Mouse (Mus musculus) heart, postnatal 25 days (tissue): ENCODE measurements around the gene Eef2. TPM values are rescaled to one million over a fixed set of nuclear protein-coding genes. Genes with fewer than 3 reads are reported as not detected.
"Not testable (repeated sequence)": the region's sequence is repeated elsewhere in the genome, so short reads cannot be mapped to it uniquely, and the experiment has no call there.

ENCODE experiments used
- DNase-seq: peaks from one replicate; pipeline ENCODE4 v3.0.0; 2022; ENCODE audit warnings: low spot score
- intact Hi-C: fragments of 180-260 bp; cut with DNase I; formaldehyde crosslinking; loops from one replicate; pipeline ENCODE4 v1.15.1; 2025
- total RNA-seq, 2 experiments: library from RNA; stranded (reverse); gene quantifications; 2 replicates each; pipeline ENCODE4 v1.2.3; 2021

Eef2 gene
- total RNA-seq, 2 experiments from 2014 or later: 925 to 1,035 TPM

DNA sequence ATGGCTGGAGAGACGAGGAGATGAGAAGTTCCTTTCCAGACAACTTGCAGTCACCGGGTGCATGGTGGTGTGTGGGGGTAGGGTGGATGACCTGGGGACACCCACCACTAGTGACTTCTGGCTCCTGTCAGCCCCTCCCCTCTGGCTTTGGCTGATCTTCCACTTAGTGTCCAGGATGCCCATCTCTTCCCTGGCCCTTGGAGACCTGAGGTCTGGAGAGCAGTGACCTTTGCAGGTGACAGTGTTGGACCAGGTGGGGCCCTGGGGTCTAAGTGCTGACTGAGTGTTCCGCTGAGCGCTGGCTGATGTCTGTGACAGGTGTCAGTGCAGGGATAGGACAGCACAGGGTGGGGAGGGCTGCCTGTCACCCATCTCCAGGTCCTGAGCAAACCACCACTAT lies 18.9 kb downstream of the Eef2 start:
- no peak for DNase-seq

DNA sequence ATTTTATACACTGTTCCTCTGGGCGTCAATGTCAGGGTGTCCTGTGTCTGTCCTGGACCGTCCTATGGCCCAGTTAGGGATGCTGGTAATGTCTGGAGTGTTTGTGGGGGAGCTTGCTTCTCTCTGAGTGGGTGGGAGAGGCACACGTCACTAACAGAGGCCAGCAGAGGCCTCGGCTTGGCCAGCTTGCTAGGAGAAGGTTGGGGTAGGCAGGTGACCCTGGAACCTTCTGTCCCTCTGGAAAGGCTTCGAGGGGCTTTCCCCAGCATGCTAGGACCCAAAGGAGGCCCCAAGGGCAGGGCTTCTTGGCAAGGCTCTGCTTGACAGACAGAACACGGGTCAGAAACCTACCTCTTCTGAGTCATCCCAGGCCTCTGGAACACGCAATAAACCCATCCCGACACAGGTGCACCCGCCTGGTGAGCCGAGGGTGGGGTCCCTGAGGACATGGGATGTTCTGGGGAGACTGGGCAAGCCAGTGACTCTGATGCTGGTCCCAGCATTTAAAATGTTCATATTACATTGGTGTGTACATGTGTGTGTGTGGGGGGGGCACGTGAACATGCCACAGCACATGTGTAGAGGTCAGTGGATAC lies 20.1 kb downstream of the Eef2 start:
- intact Hi-C loops: no loop called here
- no peak for DNase-seq

More for the DNA sequence above, 18.9 kb downstream of the Eef2 start:
- intact Hi-C loops: no loop called here

DNA sequence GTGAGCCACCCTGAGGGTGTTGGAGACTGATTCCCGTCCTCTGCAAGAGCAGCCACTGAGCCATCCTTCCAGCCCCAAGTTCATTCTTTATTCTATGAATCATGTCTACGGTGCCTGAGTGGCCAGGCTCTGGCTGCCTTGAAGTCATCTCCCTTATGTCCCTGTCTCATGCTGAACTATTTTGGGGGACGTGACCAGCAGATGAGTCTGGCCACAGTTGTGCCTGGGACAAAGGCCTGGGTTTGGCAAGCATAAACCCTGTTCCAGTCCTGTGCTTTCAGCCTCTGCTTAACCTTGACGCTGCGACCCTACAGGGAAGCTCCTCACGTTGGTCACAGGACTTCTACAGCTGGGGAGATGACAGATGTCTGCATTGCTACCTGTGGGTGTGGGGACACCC lies 20.9 kb downstream of the Eef2 start:
- intact Hi-C loops: no loop called here
- DNase-seq: no peak

DNA sequence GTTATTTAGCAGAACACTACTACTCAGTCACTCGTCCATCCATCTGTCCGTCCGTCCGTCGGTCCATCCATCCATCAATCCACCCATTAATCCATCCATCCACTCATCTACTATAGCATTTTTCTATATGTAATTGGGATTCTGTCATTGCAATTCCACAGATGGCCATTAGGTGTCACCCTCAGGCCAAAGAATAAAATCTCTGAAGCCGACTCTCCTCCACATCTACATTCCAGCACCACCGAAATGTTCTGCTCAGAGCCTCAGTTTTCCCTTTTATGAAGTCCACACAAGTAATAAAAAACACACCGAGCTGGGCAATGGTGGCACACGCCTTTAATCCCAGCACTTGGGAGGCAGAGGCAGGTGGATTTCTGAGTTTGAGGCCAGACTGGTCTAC lies 21.8 kb downstream of the Eef2 start:
- no peak for DNase-seq
- intact Hi-C loops: loop anchor here (1.0 kb wide), 1 partner anchor 19 kb away; no protein-coding TSS in a partner anchor

DNA sequence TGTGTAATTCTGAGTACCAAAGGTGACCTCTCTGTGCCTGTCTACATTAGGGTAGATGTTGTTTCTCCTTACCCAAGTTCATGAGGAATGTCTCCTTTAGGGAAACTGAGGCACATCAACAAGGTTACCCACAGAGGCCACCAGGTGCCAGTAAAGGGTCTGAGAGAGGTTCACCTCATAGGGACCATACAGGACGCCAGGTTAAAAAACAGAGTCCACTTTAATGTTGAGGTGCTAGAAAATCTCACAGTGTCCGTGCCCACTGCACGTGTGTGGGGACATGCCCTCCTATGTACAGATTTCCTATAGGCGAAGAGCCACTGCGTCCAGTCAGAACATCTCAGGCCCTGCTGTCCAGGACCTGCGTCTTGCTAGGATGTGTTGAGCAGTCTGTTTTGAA lies 22.6 kb downstream of the Eef2 start:
- DNase-seq: no peak
- intact Hi-C loops: loop anchor here (1.0 kb wide), 1 partner anchor 18 kb away; no protein-coding TSS in a partner anchor

DNA sequence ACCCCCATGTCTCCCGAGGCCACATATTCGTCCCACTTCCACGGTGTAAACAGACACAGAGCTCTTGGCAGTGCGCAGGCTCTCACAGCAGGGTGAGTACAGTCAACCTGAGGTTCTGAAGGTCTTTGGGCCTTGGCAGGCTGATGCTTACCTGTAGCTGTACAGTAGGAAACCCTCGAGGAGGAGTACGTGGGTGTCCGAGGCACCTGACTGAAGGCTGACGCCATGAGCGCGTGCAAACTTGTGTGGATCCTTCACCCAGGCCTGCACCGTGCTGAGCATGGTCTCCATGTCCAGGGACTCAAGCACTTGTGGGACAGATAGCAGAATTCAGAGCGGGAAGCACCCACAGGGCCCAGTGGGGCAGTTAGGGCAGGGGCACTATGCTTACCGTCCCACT lies 23.7 kb downstream of the Eef2 start:
- intact Hi-C loops: no loop called here
- DNase-seq: no peak

DNA sequence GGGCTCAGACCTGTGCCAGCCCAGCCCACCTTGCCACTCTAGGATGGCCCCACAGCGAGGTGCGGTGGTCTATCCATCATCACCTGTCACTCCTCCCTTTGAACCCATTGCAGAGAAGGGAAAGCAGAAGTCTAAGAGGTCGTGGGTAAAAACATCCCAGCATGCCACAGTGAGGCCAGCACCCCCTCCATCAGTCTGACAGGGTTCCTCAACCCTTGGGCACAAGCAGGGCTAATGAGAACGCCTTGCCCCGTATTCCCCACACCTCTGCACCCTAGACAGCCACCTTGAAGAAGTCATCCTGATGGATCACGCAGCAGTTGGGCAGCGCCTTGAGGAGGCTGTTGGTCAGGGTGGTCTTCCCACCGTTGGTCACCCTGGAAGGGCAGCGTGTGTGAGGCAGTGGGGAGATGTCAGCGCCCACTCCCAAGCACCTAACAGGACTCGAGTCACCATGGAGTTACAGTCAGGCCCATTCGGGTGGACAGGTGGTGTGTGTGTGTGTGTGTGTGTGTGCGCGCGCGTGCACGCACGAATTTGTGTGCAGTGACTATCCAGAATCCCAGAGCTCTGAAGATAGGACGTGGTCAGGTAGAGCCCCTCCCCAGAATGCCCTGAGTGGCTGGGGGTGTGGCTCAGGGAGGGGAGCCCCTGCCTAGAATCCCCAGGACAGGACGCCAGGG lies 24.3 kb downstream of the Eef2 start:
- intact Hi-C loops: no loop called here
- no peak for DNase-seq

DNA sequence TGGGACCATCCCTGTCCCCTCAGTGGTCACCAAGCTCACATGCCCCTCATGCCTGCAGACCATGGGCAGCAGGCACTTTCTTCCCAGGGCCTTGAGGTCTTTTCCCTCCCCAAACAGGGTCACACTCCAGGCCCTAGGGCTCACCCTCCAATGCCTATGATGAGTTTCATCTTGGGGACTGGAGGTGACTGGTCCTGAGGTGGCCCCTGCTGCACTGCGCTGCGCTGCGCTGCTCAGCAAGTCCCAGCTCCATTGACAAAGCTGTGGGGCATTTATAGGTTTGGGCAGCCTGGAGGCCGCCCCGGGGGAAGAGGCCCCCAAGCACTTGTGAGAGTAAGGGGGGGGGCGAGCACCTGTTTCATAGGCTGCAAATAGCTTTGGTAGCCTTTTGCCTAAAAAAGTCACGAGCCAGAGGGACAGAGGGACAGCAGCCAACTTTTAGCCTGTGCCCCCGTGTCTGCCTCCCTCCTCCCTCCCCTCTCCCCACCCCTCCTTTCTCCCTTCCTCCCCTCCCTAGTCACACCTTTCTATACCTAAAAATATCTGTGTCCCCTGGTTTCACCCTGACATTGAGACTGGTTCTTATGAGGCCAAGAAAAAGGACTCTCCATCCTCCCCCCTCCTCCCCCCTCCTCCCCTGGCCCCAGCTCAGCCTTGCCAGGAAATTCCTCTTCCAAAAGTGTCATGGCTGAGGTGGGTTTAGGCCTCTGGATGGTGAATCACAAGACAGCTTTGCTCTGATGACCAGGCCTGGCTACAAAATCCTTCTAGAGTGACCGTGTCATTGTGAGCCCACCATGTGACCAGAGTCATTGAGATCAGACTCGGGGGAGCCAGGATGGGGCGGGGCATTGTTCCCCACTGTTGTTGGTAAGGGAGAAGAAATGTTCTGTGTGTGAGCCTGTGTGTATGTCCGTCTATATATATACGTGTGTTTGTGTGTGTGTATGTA lies 25.7 kb downstream of the Eef2 start, which contains the start of gene Nmrk2:
TSS of gene Nmrk2 (minus strand) at position 245 of the 952 bp plus-strand sequence.
- intact Hi-C loops: no loop called here
- no peak for DNase-seq

DNA sequence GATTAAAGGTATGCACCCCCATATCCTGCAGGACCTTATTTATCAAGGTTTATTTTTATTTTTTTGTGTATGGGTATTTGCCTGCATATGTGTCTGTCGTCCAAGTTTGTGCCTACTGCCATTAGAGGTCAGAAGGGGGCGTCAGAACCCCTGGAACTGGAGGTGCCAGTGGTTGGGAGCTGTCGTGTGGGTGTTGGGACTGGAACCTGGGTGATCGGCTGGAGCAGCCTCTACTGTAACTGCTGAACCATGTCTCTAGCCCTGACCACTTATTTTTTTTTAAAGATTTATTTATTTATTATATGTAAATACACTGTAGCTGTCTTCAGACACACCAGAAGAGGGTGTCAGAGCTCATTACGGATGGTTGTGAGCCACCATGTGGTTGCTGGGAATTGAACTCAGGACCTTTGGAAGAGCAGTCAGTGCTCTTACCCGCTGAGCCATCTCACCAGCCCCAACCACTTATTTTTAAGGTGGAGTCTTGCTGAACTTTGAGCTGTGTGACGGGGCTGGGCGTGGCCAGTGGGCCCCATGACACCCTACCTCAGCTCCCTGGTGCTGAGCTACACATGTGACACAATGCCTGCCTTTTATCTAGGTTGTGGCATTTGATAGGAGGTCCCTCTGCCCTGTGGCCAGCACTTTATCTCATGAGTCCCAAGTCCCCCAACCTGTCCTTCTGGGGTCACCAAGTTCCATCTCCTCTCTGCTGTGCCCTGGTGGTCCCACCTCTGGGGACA lies 26.7 kb downstream of the Eef2 start:
- no peak for DNase-seq

DNA sequence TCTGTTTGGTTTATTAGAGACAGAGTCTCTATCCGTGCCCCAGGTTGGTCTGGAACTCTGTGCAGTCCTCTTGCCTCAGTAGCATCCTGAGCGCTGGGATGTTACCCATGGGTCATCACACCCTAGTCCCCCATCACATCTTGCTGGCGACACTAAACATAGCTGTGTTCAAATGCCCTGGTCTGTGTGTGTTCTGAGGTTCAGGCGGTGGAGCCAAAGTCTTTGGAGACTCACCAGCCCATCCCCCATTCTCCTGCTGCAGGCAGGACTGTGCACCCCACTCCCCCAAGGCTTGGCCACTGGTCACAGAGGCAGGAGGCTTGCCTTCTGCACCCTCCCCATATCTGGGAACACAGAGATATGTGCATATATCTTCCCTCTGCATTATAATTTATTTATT lies 27.7 kb downstream of the Eef2 start:
- intact Hi-C loops: no loop called here
- no peak for DNase-seq

More for the DNA sequence above, 26.7 kb downstream of the Eef2 start:
- intact Hi-C loops: no loop called here

DNA sequence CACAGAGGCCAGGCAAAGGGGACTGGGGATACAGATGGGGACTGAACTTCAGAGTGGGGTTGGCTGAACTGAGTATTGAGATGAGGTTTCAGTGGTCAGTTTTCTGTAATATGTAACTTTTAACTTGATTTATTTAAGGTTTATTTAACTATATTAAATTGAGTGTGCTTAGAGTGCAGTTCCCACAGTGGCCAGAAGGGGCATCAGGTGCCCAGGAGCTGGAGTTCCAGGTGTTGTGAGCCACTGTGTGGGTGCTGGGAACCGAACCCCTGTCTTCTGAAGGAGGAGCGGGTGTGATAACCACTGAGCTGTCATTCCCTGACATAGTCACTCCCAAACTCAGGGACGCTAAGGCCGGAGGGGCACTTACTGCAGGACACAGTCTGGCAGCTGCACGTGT lies 33.7 kb downstream of the Eef2 start:
- DNase-seq: no peak
- intact Hi-C loops: no loop called here

DNA sequence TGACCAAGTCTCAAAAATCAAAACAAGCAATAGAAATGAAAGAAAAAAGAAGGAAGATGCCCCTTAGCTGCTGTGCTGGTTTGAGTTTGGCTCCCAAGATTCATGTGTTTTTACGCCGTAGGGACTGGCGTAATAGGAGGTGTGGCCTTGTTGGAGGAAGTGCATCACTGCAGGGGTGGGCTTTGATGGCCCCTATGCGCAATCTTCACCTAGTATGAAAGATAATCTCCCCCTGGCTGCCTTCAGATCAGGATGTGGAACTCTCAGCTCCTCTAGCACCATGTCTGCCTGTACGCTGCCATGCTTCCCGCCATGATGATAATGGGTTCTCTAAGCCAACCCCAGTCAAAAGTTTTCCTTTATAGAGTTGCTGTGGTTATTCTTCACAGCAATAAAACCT lies 39.8 kb downstream of the Eef2 start:
- intact Hi-C loops: no loop called here
- DNase-seq: no peak

DNA sequence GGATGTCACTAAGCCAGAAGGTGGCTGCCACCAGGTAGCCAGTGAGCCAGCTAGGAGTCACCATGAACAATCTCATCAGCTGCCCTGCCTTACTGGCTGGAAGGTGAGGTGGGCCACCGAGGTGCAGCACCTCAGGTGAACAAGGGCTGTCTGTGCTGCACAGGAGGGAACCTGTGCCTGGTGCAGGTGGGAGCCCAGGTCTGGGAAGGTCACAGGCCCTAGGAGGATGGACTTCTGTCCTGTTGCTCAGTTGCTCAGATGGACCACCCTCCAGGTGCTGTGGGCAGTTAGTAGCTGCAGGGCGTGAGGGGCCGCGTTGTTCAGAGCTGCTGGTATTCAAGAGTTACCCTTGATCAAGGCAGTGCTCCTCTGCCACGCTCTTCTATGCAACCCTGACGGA lies 40.4 kb downstream of the Eef2 start:
- intact Hi-C loops: loop anchor here (1.0 kb wide), 1 partner anchor 19 kb away; no protein-coding TSS in a partner anchor
- DNase-seq: no peak

DNA sequence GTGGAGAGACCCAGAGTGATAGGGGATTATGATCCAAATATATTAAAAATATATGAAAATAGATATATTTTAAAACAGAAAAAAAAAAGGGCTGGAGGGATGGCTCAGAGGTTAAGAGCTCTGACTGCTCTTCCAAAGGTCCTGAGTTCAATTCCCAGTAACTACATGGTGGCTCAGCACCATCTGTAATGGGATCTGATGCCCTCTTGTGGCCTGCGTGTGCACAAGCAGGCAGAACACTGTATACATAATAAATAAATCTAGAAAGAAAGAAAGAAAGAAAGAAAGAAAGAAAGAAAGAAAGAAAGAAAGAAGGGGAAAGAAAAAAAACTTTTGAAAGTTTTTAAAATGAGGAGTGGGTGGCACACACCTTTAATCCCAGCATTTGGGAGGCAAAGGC lies 40.8 kb downstream of the Eef2 start:
- not testable (repeated sequence) for DNase-seq
- intact Hi-C loops: loop anchor here (1.0 kb wide), 1 partner anchor 19 kb away; no protein-coding TSS in a partner anchor

DNA sequence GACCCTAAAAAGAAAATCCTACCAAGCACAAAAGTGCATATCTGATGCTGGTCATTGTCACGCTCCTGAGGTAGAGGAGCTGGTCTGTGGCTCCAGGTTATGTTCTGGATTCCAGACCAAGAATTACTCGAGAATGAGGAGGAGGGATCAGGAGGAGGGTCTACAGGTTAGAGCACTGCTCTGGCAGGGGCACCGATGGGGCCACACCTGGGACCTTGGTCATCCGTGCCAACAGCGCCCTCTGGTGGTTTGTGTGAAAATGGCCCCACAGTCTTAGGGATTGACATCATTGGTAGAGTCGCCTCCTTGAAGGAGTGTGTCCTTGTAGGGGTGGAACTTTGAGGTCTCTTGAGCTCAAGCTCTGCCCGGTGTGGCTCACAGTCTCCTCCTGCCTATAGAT lies 41.5 kb downstream of the Eef2 start:
- no peak for DNase-seq

DNA sequence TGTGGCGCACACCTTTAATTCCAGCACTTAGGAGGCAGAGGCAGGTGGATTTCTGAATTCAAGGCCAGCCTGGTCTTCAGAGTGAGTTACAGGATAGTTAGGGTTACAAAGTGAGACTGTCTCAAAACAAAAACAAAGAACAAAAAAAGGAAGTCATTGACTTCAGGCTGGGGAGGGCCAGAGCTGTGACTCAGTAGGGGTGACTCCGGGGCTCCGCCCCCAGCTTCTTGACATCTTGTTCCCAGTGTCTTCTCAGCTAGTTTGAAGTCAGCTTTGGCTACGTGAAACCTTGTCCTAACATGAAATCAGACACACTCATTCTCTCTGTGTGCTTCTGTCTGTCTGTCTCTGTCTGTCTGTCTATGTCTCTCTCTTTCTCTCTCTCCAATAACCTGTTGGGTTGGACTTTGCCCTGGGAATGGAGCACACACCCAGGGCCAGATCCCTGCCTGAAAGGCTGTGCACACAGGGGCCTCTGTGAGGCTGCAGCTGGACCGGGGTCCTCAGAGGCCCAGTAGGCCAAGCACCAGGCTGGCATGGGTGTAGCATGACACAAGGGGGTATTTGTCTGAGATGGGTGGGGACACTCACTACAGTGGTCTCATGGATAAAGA lies 45.1 kb downstream of the Eef2 start:
- DNase-seq: no peak
- intact Hi-C loops: no loop called here

More for the DNA sequence above, 41.5 kb downstream of the Eef2 start:
- intact Hi-C loops: loop anchor here (1.0 kb wide), 1 partner anchor 20 kb away; no protein-coding TSS in a partner anchor

DNA sequence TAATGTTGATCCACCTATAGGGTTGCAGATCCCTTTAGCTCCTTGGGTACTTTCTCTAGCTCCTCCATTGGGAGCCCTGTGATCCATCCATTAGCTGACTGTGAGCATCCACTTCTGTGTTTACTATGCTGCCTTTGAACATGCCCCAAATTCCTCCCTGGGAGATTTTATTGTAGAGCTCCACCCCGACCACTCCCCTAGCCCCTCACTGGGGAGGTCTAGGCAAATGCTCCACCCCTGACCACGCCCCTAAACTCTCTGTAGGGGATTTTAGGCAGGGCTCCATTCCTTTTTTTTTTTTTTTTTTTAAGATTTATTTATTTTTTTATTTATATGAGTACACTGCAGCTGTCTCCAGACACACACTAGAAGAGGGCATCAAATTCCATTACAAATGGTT lies 47.3 kb downstream of the Eef2 start:
- intact Hi-C loops, DNase-seq: not testable (repeated sequence)

DNA sequence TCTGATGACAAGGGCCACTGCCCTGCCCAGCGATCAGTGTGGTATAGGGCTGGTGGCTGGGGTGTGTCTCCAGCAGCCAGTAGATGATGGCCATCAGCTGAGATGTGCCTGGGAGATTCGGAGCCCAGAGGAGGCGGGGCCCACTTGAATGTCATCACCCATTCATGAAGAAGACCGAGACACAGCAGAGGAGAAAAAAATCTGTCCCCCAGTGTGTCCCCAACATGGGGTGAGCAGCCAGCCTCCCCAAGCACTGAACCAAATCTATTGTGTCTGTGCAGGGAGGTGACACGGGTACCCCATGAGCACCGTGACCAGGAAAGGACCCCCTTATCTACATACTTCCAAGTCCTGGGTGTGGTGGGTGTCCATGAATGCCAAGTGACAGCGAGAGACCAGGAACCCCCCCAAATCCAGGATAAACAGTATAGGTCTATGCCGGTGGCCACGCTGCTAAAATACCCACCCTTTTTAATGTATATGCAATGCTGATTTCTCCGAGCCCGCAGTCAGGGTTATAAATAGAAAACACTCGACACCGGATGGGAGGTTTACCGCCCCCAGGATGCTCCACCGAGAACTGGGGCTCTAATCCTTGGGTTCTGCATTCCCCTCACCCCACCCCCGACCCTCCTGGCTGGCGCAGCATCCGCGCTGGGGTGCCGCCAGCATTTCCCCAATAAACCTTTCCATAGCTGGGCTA lies 53.5 kb downstream of the Eef2 start:
- DNase-seq: no peak
- intact Hi-C loops: no loop called here
